Mouse (Mus musculus) frontal cortex, adult (tissue): Measurements from ENCODE around the gene Triobp.

Source experiments
- ATAC-seq: cut with Nextera tagmentation; 2 replicates; pipeline ENCODE4 v1.9.2; 2017; ENCODE audit warnings: mild to moderate bottlenecking, moderate library complexity, mixed read lengths; ENCODE audit not compliant: low TSS enrichment

Gene Triobp

DNA sequence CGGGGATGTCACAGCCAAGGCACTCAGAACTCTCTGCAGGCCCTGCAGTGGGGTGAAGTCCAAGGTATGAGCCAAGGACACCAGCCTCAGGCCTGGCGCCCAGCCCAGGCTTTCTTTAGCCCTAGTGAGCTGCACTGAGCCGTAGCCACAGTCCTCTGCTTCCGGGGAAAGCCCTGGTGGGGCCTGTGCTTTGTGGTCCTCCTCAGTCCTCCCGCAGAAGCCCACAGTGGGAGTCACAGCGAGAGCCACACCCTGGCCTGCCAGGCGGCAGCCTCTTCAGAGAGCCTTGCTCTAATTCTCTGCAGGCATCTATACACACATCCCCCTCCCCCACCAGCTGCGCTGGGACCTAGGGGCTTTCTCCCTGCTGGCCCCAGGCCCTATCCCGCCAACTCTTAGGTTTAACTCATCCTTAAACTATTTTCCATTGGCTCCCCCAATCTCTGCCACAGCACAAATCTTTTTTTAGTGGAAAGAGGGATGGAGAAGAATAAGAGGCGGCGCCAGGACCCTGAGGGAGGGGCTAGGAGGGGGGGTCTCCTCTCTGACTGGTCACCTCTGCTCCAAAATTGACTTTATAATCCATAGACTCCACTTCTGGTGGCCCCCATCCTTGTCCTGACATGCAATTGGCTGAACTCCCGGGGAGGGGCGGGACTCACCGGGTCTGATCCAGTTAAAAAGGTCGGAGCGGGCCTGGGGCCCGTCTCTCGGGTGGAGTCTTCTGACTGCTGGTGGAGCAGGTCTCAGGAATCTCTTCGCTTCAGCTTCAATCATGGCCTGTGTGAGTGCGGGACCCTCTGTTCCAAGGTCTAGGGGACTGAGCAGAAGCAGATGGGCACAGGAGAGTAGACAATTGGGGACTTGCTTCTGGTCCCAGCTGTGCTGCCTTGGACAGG is 21.3 kb upstream of the Triobp start, which contains the start of gene Lgals1:
Gene Lgals1 (plus strand): TSS at position 705 of the 899 bp plus-strand sequence.
- 0 out of 2 replicates have a peak, but pooled peaks have one; percentile 17 for ATAC-seq

- ATAC-seq: no peak
Measured at GRCm38 (mm10) chr15:78927021-78927787, 20.3 kb upstream of the Triobp start.

DNA sequence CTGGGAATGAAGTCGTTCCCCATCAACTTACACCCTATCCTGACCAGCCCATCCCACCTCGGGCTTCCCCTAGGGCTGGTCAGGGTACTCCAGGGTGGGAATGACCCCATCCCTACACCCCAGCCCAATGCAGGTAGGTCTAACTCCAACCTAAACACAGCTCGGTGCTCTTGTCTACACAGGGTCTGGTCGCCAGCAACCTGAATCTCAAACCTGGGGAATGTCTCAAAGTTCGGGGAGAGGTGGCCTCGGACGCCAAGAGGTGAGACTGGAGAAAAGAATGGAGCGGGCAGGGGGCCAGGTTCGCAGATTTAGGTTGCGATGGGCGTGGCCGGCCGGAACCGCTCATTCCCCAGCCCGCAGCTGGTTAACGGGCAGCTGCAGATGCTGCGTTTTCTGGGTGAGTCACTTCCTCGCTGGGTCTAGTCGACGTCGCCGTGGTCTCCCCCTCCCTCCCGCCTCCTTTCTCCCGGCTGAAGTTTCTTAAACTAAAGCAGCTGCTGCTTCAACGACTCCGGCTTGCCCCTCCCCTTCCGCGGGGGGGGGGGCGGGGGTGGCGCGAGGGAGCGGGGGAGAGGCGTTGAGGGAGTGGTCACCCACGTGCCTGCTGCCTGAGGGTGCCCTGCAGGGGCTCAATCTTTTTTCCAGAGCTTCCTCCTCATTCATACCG is 19.6 kb upstream of the Triobp start:
- ATAC-seq: peak; percentile 42; the same call in 1 of the 2 replicates

DNA sequence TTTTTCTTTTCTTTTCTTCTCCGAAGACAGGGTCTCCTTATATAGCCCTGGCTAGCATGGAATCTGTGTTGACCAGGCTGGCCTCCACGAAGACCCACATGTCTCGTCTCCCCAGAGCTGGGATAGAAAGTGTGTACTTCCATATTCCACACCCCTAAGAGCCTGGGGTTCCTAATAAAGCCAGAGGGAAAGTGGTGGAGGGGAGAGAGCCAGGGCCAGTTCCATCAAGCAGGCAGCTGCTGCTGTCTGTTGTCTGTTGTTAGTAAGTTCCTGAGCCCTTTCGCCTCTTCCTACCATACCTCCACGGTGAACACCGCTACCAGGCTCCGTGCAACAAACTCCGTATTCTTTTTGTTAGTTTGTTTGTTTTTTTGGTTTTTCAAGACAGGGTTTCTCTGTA is 19.0 kb upstream of the Triobp start:
- no peak for ATAC-seq

DNA sequence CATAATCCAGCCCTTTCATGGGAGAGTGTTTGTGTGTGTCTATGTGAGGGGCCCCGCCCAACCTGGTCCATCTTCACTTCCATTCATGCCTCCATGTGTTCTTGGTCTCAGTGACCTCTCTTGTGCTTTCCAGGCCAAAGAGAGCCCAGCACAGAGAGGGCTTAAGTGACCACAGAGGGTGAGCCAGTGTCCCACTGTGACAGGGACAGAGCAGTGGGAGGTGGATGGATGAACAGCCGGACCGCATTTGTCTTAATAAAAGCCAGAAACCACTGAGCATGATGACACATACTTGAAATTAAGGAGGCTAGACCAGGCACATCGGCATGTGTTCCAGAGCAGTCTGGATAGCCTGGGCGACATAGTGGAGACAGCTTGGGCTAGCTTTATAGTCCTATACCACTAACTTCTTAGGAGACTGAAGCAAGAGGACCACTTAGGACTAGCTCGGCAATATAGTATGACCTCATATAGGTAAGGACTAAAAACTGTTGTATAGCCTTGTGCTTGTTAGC is 17.3 kb upstream of the Triobp start:
- no peak for ATAC-seq

DNA sequence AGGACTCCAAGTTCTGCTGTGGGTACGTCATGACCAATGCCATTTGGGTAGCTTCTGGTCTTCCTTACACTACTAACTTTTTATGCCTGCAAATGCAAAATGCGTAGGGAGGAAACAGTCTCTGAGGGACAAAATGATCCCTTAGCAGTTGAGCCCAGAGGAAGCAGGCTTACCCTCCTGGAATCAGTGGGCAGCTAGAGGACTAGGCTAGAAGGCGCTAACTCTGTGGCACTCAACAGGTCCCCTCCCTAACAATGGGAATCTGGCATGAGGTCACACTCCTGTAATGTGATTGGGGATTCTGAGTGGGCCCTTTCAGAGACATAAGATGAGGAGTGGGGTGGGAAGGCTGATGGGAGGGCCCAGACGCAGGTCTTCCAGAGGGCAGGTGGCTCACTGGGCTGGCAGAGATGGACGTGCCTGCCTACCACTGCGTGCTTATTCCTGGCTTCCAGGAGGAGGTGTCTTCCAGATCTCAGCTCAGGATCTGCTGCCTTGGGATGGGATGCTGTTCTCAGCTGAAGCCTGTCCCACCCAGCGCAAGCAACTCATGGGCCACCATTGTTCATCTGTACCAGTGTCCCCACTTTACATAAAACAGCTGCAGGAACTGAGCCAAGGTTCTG is 16.6 kb upstream of the Triobp start:
- no peak for ATAC-seq

GRCm38 (mm10) chr15:78931577-78931976 is 15.9 kb upstream of the Triobp start:
- ATAC-seq: peak; percentile 24; the same call in 1 of the 2 replicates

- peak; percentile 81 for ATAC-seq
Measured at GRCm38 (mm10) chr15:78934784-78935320, 12.7 kb upstream of the Triobp start, which contains the start of gene Nol12. Gene Nol12 (plus strand): TSS chr15:78934933.

GRCm38 (mm10) chr15:78936403-78936802 is 11.1 kb upstream of the Triobp start:
- ATAC-seq: no peak

DNA sequence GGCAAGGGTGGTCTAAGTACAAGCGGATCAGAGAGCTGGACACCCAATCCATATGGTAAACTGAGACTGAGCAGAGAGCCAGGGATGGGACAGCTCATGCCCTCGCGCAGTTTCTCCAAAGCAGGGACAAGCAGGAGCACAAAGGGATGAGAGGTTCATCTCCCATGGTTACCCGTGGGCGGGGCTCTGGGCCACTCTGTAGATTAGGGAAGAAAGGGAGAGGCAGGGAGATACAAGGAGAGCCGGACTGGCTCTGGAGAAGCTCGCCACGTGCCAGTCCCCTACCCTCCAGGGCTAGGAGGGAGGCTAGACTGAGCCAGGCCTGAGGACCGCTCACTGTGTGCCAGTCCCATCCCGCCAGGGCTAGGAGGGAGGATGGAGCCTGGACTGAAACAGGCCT is 10.2 kb upstream of the Triobp start:
- no peak for ATAC-seq

DNA sequence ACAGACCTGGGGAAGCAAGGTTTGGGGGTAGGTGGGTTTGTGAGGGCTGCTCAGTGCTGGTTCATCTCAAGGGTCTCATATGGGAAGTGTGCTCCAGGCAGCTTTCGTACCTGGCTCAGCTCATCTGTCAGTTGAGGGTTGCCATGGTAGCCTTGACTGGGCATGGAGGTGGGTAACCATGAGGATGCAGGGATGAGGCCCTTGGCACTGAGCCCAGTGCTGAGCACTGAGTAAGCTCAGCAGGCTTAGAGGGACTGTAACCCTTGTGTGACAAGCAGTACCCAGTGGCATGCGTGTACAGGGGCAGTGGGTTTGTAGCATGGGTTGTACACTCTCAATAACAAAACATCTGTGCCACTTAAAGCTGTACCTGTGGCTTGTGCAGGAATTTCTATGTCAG is 9.6 kb upstream of the Triobp start:
- no peak for ATAC-seq

GRCm38 (mm10) chr15:78940325-78940724 is 7.2 kb upstream of the Triobp start:
- no peak for ATAC-seq

GRCm38 (mm10) chr15:78942663-78943062 is 4.9 kb upstream of the Triobp start:
- ATAC-seq: peak; percentile 64

GRCm38 (mm10) chr15:78946232-78946631 is 1.3 kb upstream of the Triobp start:
- ATAC-seq: no peak

DNA sequence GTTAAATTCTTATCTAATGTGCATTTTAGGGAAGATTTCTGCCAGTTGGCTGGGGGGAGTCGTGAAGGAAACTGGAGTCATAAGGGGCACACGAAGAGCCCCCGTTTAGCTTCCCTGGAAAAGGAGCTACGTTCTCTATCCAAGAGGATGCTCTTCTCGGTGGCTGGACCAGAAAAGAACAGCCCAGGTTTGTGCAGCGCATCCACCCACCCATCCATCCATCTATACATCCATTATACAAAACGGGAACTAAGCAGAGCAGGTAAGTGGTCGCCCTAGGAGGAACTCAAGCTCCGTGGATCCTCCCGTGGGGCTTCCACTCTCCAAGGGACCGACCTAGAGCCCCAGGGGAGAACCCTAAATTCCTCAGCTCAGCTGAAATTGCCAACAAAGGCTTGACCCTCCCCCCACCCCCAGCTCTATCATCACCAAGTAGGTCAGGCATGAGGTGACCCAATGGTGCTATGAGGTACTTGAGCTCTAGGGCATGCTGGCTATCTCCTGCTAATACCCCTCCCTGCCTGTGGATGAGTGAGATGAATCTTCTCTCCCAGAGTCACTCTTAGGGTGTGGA is 715 bp downstream of the Triobp start:
- ATAC-seq: no peak

GRCm38 (mm10) chr15:78948883-78949282 is 1.4 kb downstream of the Triobp start:
- ATAC-seq: no peak

DNA sequence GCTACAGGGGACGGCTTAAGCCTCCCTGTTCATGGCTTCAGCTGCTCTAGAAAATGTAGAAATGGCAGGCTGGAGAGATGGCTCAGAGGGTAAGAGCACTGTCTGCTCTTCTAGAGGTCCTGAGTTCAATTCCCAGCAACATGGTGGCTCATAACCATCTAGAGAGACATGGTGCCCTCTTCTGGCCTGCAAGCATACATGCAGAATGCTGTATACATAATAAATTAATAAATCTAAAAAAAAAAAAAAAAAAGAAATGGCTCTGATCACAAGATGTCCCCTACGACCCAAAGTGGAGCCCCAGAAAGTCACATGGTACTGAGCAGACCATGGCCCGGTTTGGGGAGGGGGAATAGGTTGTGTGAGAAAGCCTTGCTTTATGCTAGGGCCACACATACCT is 8.1 kb downstream of the Triobp start:
- no peak for ATAC-seq

DNA sequence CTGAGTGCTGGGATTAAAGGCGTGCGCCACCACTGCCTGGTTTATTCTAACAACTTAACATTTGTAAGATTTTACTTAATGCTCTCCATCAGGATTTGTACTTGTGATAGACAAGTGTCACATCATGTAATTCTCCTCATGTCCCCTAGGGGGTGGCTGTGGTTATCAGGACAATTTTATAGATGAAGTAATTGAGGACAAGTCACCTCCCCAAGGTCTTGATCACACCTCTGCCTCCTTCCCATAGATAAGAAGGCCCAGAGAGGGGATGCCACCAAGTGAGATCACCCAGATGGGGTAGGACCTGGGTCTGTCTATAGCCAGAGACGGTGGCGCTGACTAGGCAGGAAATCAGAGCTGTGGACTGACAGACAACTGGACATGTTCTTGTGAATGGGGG is 8.8 kb downstream of the Triobp start:
- ATAC-seq: no peak

GRCm38 (mm10) chr15:78957021-78957420 is 9.5 kb downstream of the Triobp start:
- no peak for ATAC-seq

DNA sequence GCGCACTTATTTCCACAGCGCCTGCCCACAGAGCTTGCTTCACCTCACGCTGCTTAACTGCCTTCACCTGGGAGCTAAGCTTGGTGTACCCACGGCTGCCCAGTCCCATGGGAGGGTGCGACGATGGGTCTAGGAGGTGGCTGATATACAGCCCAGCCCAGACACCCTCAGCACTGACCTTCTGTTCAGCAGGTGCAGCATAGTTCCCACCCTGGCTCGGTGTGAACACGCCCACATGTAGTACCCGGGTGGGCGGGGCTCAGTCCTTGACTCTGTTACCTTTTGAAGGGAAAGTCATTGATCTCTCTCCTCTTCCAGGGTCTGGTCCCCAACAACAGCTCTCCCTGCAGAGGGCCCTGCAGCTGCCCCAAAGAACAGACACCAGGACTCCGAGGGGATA is 12.0 kb downstream of the Triobp start:
- ATAC-seq: no peak

- ATAC-seq: no peak
Measured at GRCm38 (mm10) chr15:78960088-78960487, 12.6 kb downstream of the Triobp start.
